Mouse (Mus musculus): ENCODE results near the gene Fgf16. TPM values are rescaled to one million over a fixed set of nuclear protein-coding genes. Genes with fewer than 3 reads are reported as not detected.

Fgf16 gene
- not detected in 2 replicates for total RNA-seq (2023)

GRCm38 (mm10) chrX:105764162-105765004, at the start of gene Fgf16:
Gene Fgf16 (plus strand): TSS chrX:105764279.

Other genes starting within 250 kb of the Fgf16 start
- gene Atrx, start 165.1 kb downstream of the Fgf16 start, total RNA-seq (2023), result 126 and 167 TPM in 2 replicates
- 30.3 and 34.4 TPM in 2 replicates for gene Magt1, start 247.6 kb downstream of the Fgf16 start, total RNA-seq (2023)